Mouse (Mus musculus) kidney, postnatal 0 days (tissue): ENCODE measurements around the gene Pitpnm1. TPM values are rescaled to one million over a fixed set of nuclear protein-coding genes. Genes with fewer than 3 reads are reported as not detected.
A peak's percentile ranks its signal among the peaks of the same experiment; 100 is the strongest.

Experiments
- ATAC-seq: fragments of 200-750 bp; cut with Nextera tagmentation; replicated peaks from 2 replicates; pipeline ENCODE4 v1.8.0; 2017; ENCODE audit warnings: low read depth, moderate number of reproducible peaks, moderate TSS enrichment, moderate library complexity; ENCODE audit not compliant: low FRiP score
- DNase-seq: peaks from one replicate; pipeline ENCODE4 v3.0.0-alpha.2; 2016; ENCODE audit warnings: low spot score
- H3K27ac ChIP-seq: fragments of 300-500 bp; sonication (generic); 2 replicates; pipeline ENCODE4 v1.5.1; 2014; ENCODE audit warnings: mild to moderate bottlenecking
- H3K27me3 ChIP-seq: fragments of 300-500 bp; sonication (generic); 2 replicates; pipeline ENCODE4 v1.6.1; 2014; ENCODE audit warnings: low read length, mixed read lengths; ENCODE audit not compliant: insufficient read depth
- H3K36me3 ChIP-seq: fragments of 300-500 bp; sonication (generic); 2 replicates; pipeline ENCODE4 v1.6.1; 2014; ENCODE audit warnings: low read length, mixed read lengths; ENCODE audit not compliant: insufficient read depth
- H3K4me1 ChIP-seq: fragments of 300-500 bp; sonication (generic); replicated peaks from 2 replicates; pipeline ENCODE4 v1.6.1; 2014; ENCODE audit warnings: antibody characterized with exemption, low read length, mixed read lengths; ENCODE audit not compliant: insufficient read depth
- H3K4me2 ChIP-seq: fragments of 300-500 bp; sonication (generic); 2 replicates; pipeline ENCODE4 v1.6.1; 2014; ENCODE audit warnings: mild to moderate bottlenecking, low read length, moderate library complexity, mixed read lengths
- H3K4me3 ChIP-seq: fragments of 300-500 bp; sonication (generic); replicated peaks from 2 replicates; pipeline ENCODE4 v1.5.1; 2014; ENCODE audit warnings: low read depth, low read length
- H3K9ac ChIP-seq: fragments of 300-500 bp; sonication (generic); 2 replicates; pipeline ENCODE4 v1.6.1; 2014; ENCODE audit warnings: low read depth, low read length
- H3K9me3 ChIP-seq: fragments of 300-500 bp; sonication (generic); replicated peaks from 2 replicates; pipeline ENCODE4 v1.6.1; 2016; ENCODE audit warnings: low read length, inconsistent platforms, mixed read lengths
- CTCF ChIP-seq: IDR thresholded peaks from 2 replicates; pipeline ENCODE4 v1.5.1; 2016; ENCODE audit warnings: antibody characterized with exemption, low read depth, mild to moderate bottlenecking, moderate library complexity
- WGBS: fragments of 180-500 bp; shearing (Covaris S2); extraction: QIAGEN DNeasy Blood & Tissue Kit; methylation state at CpG from one replicate; pipeline ENCODE4 v1.1.7; 2014; 5-methylcytosine and 5-hydroxymethylcytosine counted together
- polyA plus RNA-seq: library from polyadenylated mRNA; unstranded; fragments of >200 nt; fragmentation: Nextera tagmentation; extraction: Ambion mirVana; gene quantifications from 2 replicates; pipeline ENCODE4 v1.2.1, GENCODE M21; 2015

Gene Pitpnm1
- polyA plus RNA-seq, 1 experiment from 2014 or later: 12.2 TPM

DNA sequence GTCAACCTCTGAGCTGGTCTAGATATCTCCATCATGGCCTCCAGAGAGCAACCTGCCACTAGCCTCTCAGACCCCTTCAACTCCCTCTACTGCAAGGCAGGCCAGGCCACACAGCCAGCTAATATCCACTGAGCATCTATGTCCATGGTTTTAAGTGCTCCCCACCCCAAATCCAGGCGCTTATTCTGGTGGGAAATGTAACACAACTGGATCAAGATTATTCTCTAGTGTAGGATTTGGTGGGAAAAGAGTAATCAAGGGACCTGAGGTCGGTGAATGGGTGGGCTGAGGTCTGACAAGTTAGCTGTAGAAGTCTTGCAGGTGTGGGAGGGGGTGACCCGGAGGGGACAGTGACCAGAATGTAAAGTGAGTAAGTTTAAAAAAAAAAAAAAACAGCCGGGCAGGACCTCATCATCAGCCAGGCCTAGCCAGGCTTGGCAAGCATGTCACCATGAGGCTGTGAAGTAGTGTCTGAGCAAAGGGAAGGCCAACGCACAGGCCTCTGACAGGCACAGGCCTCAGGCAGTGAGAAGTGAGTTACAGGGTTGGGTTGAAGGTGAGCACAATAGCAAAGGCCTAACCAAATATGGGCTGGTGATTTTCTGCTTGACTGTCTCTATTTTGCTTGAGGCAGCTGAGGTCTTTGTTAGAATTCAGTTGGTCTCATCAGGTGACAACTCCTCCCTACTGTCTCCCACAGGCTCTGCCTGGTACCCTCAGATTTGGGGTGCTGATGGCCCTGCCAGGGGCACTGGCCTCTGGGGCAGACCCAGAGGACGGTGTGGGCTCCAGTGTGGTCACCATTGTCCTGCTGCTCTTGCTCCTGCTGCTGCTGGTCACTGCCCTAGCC is 55.6 kb downstream of the Pitpnm1 start:
- ATAC-seq: peak; percentile 12; the same call in 1 of the 2 replicates
- DNase-seq: peak; percentile 71
- TF ChIP-seq CTCF: no peak
- Histone ChIP-seq H3K9me3 (no peaks in the 10 kb centered on the region), H3K9ac (no peak overlapping the region), H3K36me3 (peaks cover 49% of the 10 kb centered on the region), H3K27me3 (no peaks in the 10 kb centered on the region), H3K27ac (0 out of 2 replicates have a peak overlapping the region, but pooled peaks have one; percentile 25), H3K4me2 (no peak overlapping the region), H3K4me3 (no peak overlapping the region), H3K4me1 (no peaks in the 10 kb centered on the region)
- 52% methylated on average over 6 of the region's 6 CpGs for WGBS

DNA sequence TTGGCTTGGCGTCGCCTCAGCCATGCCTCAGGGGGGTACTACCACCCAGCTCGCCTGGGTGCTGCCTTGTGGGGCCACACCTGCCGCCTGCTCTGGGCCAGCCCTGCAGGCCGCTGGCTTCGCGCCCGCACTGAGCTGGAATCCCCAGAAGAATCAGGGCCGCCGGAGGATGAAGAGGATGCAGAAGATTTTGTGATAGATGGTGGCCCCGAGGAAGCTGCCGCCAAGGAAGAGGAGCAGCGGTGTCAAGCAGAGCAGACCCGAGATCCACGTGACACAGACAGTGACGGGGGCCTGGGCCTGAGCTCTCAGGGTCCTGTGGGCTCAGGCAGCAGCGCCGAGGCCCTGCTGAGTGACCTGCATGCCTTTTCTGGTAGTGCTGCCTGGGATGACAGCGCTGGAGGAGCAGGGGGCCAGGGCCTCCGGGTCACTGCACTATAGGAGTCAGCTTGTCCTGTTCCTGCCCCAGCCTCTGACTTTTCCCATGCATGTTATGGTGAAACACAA is 56.3 kb downstream of the Pitpnm1 start:
- TF ChIP-seq CTCF: no peak
- Histone ChIP-seq H3K4me1 (no peaks in the 10 kb centered on the region), H3K4me2 (no peak overlapping the region), H3K9me3 (no peaks in the 10 kb centered on the region), H3K36me3 (peaks cover 49% of the 10 kb centered on the region), H3K27me3 (no peaks in the 10 kb centered on the region), H3K9ac (0 out of 2 replicates have a peak overlapping the region, but pooled peaks have one; percentile 13), H3K4me3 (no peak overlapping the region), H3K27ac (0 out of 2 replicates have a peak overlapping the region, but pooled peaks have one; percentile 25)
- WGBS: 57% methylated on average over 20 of the region's 20 CpGs
- ATAC-seq: no peak; the same call in 1 of the 2 replicates
- DNase-seq: no peak

GRCm38 (mm10) chr19:4156771-4157170 is 57.0 kb downstream of the Pitpnm1 start:
- Histone ChIP-seq H3K4me2 (no peak overlapping the region), H3K4me1 (no peaks in the 10 kb centered on the region), H3K9ac (no peak overlapping the region), H3K9me3 (no peaks in the 10 kb centered on the region), H3K4me3 (no peak overlapping the region), H3K27ac (no peak overlapping the region), H3K27me3 (no peaks in the 10 kb centered on the region), H3K36me3 (peaks cover 52% of the 10 kb centered on the region)
- DNase-seq: no peak
- WGBS: 88% methylated on average over 12 of the region's 12 CpGs
- TF ChIP-seq CTCF: no peak
- no peak for ATAC-seq

GRCm38 (mm10) chr19:4159049-4159448 is 59.3 kb downstream of the Pitpnm1 start:
- 94% methylated on average over 8 of the region's 8 CpGs for WGBS
- H3K4me1 ChIP-seq: peaks cover 4% of the 10 kb centered on the region; the same call in 1 of the 2 replicates
- no peak overlapping the region for H3K27ac ChIP-seq

DNA sequence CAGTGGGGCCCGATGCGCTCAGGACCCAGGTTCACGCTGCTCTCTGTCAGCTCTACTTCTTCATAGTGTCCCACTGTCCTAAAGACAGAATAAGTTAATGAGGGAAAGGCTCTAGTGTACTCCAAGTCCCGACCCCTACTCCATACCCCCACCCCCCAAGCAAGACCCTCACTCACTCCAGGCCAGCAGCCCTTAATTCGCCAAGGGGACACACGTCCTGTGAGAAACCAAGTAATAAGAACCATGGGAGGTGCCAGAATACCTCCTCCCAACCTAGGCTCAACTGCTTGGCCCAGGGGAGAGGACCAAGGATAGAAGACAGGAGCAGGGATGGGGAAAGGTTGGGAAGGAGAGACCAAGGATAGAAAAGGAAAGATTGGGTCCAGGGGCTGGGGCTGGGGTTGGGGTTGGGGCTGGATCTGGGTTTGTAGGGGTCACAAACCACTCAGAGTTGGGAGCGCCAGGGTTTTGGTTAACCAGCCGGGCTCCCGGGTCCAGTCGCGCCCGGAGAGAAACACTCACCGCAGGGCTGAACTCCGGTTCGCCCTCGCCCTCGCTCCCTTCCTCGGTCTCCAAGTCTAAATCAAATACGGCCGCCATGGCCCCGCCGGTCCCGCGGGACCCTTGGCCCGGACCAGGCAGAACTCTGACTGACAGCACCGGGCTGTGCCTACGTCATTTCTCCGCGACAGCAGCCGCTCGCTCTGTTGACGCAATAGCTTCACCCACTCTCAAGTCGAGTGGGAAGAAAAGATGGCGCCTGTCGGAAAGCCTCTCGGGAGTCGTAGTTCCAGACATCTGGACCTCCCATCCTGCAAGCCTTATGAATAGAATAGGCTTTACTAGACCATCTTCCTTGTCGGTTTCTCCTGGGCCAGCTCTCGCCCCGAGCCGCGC is 63.1 kb downstream of the Pitpnm1 start, which contains the start of gene Rps6kb2:
Gene Rps6kb2, minus strand, starts transcription at position 709 of the 897 bp plus-strand sequence.
- Histone ChIP-seq H3K27ac (peak within 1 kb of the TSS; percentile 25; the same call in 1 of the 2 replicates), H3K9ac (peak within 1 kb of the TSS; percentile 84), H3K4me2 (peak within 1 kb of the TSS; percentile 92), H3K4me1 (peaks cover 4% of the 10 kb centered on the region; the same call in 1 of the 2 replicates), H3K36me3 (peaks cover 34% of the 10 kb centered on the region), H3K9me3 (no peaks in the 10 kb centered on the region), H3K4me3 (peak within 1 kb of the TSS; percentile 73), H3K27me3 (no peaks in the 10 kb centered on the region)
- no peak for TF ChIP-seq CTCF
- ATAC-seq (peak; percentile 76), DNase-seq (peak; percentile 98)
- WGBS: 6% methylated on average over 42 of the region's 42 CpGs

More at GRCm38 (mm10) chr19:4159049-4159448, 59.3 kb downstream of the Pitpnm1 start:
- H3K36me3 ChIP-seq: peaks cover 43% of the 10 kb centered on the region
- no peak overlapping the region for H3K4me3 ChIP-seq
- H3K27me3 ChIP-seq: no peaks in the 10 kb centered on the region
- ATAC-seq (no peak), DNase-seq (no peak)
- H3K4me2 ChIP-seq: no peak overlapping the region
- TF ChIP-seq CTCF: no peak
- H3K9ac ChIP-seq: no peak overlapping the region
- H3K9me3 ChIP-seq: no peaks in the 10 kb centered on the region

- Histone ChIP-seq H3K36me3 (peaks cover 29% of the 10 kb centered on the region), H3K27me3 (no peaks in the 10 kb centered on the region), H3K9ac (no peak overlapping the region), H3K4me3 (peak overlapping the region; percentile 73), H3K4me2 (peak overlapping the region; percentile 92), H3K9me3 (no peaks in the 10 kb centered on the region), H3K27ac (no peak overlapping the region), H3K4me1 (peaks cover 4% of the 10 kb centered on the region; the same call in 1 of the 2 replicates)
- TF ChIP-seq CTCF: no peak
- ATAC-seq: no peak
- 36% methylated on average over 4 of the region's 4 CpGs for WGBS
- no peak for DNase-seq
Observed at GRCm38 (mm10) chr19:4163543-4163887, 63.7 kb downstream of the Pitpnm1 start.

Other genes starting within 250 kb of the Pitpnm1 start
- 53.0 and 54.7 TPM in 2 replicates for gene Chka, start 248.2 kb upstream of the Pitpnm1 start, polyA plus RNA-seq
- gene Tcirg1, start 192.9 kb upstream of the Pitpnm1 start, polyA plus RNA-seq: 31.4 and 33.0 TPM in 2 replicates
- 417 and 423 TPM in 2 replicates for gene Ndufs8, start 187.2 kb upstream of the Pitpnm1 start, polyA plus RNA-seq
- gene Aldh3b1, start 170.2 kb upstream of the Pitpnm1 start, polyA plus RNA-seq: 3.8 and 3.9 TPM in 2 replicates
- gene Unc93b1, start 164.8 kb upstream of the Pitpnm1 start, polyA plus RNA-seq: 24.2 and 25.5 TPM in 2 replicates
- 0.07 TPM in 1 of 2 replicates, not detected in the other for gene Aldh3b3, start 141.4 kb upstream of the Pitpnm1 start, polyA plus RNA-seq
- gene Aldh3b2, start 127.7 kb upstream of the Pitpnm1 start, polyA plus RNA-seq: 4.2 and 5.8 TPM in 2 replicates
- 83.9 and 92.6 TPM in 2 replicates for gene Acy3, start 113.4 kb upstream of the Pitpnm1 start, polyA plus RNA-seq
- 2.4 and 2.8 TPM in 2 replicates for gene Tbx10, start 107.2 kb upstream of the Pitpnm1 start, polyA plus RNA-seq
- gene Nudt8, start 99.4 kb upstream of the Pitpnm1 start, polyA plus RNA-seq: 52.2 and 54.1 TPM in 2 replicates
- gene Gm49405, start 99.4 kb upstream of the Pitpnm1 start, polyA plus RNA-seq: 1.3 and 1.7 TPM in 2 replicates
- gene Doc2g, start 96.7 kb upstream of the Pitpnm1 start, polyA plus RNA-seq: 2.6 and 2.8 TPM in 2 replicates
- gene Ndufv1, start 87.2 kb upstream of the Pitpnm1 start, polyA plus RNA-seq: 294 and 318 TPM in 2 replicates
- 441 and 464 TPM in 2 replicates for gene Gstp1, start 62.0 kb upstream of the Pitpnm1 start, polyA plus RNA-seq
- 3.1 and 4.4 TPM in 2 replicates for gene Gstp2, start 54.0 kb upstream of the Pitpnm1 start, polyA plus RNA-seq
- not detected in 2 replicates for gene Gstp3, start 40.4 kb upstream of the Pitpnm1 start, polyA plus RNA-seq
- 2.2 and 2.4 TPM in 2 replicates for gene Cabp2, start 18.4 kb upstream of the Pitpnm1 start, polyA plus RNA-seq
- 107 TPM in 2 replicates for gene Cdk2ap2, start 2.8 kb upstream of the Pitpnm1 start, polyA plus RNA-seq
- 83.2 and 84.2 TPM in 2 replicates for gene Aip, start 25.9 kb downstream of the Pitpnm1 start, polyA plus RNA-seq
- 0.03 TPM in 1 of 2 replicates, not detected in the other for gene Gpr152, start 39.8 kb downstream of the Pitpnm1 start, polyA plus RNA-seq
- gene Cabp4, start 44.0 kb downstream of the Pitpnm1 start, polyA plus RNA-seq: 0.08 and 0.13 TPM in 2 replicates
- 161 and 164 TPM in 2 replicates for gene Coro1b, start 48.6 kb downstream of the Pitpnm1 start, polyA plus RNA-seq
- 0.82 and 0.91 TPM in 2 replicates for gene Ptprcap, start 53.6 kb downstream of the Pitpnm1 start, polyA plus RNA-seq
- 42.4 and 49.0 TPM in 2 replicates for gene Rps6kb2, start 63.4 kb downstream of the Pitpnm1 start, polyA plus RNA-seq
- 2.7 and 3.3 TPM in 2 replicates for gene Carns1, start 75.5 kb downstream of the Pitpnm1 start, polyA plus RNA-seq
- 3.5 and 3.9 TPM in 2 replicates for gene Tbc1d10c, start 91.3 kb downstream of the Pitpnm1 start, polyA plus RNA-seq
- 804 and 864 TPM in 2 replicates for gene Ppp1ca, start 92.1 kb downstream of the Pitpnm1 start, polyA plus RNA-seq
- gene Rad9a, start 101.7 kb downstream of the Pitpnm1 start, polyA plus RNA-seq: 22.8 and 25.7 TPM in 2 replicates
- 6.5 and 6.7 TPM in 2 replicates for gene Clcf1, start 114.2 kb downstream of the Pitpnm1 start, polyA plus RNA-seq
- gene AC109138.7, start 114.4 kb downstream of the Pitpnm1 start, polyA plus RNA-seq: not detected in 2 replicates
- 40.9 and 43.6 TPM in 2 replicates for gene Pold4, start 131.9 kb downstream of the Pitpnm1 start, polyA plus RNA-seq
- gene Ssh3, start 169.2 kb downstream of the Pitpnm1 start, polyA plus RNA-seq: 15.6 and 18.8 TPM in 2 replicates
- 3.9 and 5.4 TPM in 2 replicates for gene Ankrd13d, start 183.1 kb downstream of the Pitpnm1 start, polyA plus RNA-seq
- gene Grk2, start 206.2 kb downstream of the Pitpnm1 start, polyA plus RNA-seq: 12.8 and 14.4 TPM in 2 replicates